In genomic region chr11:54523431-54524001, GRCm38 (mm10) we compare ENCODE assay signal across 8 mouse cellular contexts. TPM values are rescaled to one million over a fixed set of nuclear protein-coding genes. Genes with fewer than 3 reads are reported as not detected.
DNase-seq lines count a peak whose midpoint lies in the region; ATAC-seq and TF ChIP-seq lines count a peak whose summit lies in the region.

No protein-coding gene starts in this region.

- H3K79me2 ChIP-seq in macrophage (ENCODE audit: inconsistent target) = peaks cover 54% of the 10 kb centered on the region

- peak overlapping the region; percentile 97 for H3K9ac ChIP-seq in heart, embryonic 15.5 days
- peak overlapping the region; percentile 91 for H3K9ac ChIP-seq in ES-E14 (ENCODE audit: insufficient read depth, low read depth, low read length, poor library complexity, severe bottlenecking)
- peak overlapping the region; percentile 85 for H3K9ac ChIP-seq in forebrain, embryonic 15.5 days (replicated peaks)

- no peak for DNase-seq in heart, adult 11 months
- no peak for DNase-seq in ES-E14 (ENCODE audit: low read depth, low spot score)
- DNase-seq in ovary, postnatal 14 days (ENCODE audit: low spot score) = no peak
- no peak for DNase-seq in cerebellum, adult 18-20 months
- DNase-seq in right cerebral cortex, adult 18-20 months = no peak

- no peaks in the 10 kb centered on the region for H3K27me3 ChIP-seq in heart, embryonic 15.5 days
- no peaks in the 10 kb centered on the region for H3K27me3 ChIP-seq in forebrain, embryonic 15.5 days

- 10% methylated on average over 10 of the region's 10 CpGs for WGBS in heart, embryonic 15.5 days
- whole genome bisulfite sequencing in forebrain, embryonic 15.5 days = 16% methylated on average over 10 of the region's 10 CpGs
- 3% methylated on average over 10 of the region's 10 CpGs for WGBS in macrophage (ENCODE audit: missing documents)

- H3K4me2 ChIP-seq in heart, embryonic 15.5 days = peak overlapping the region; percentile 68
- peak overlapping the region; percentile 68 for H3K4me2 ChIP-seq in forebrain, embryonic 15.5 days (replicated peaks)

- ATAC-seq in heart, embryonic 15.5 days (replicated peaks; ENCODE audit: insufficient number of reproducible peaks, insufficient read depth, low FRiP score, low read depth) = no peak
- ATAC-seq in forebrain, embryonic 15.5 days (replicated peaks) = no peak

- H3K36me3 ChIP-seq in heart, embryonic 15.5 days = no peaks in the 10 kb centered on the region
- H3K36me3 ChIP-seq in ES-E14 (ENCODE audit: control insufficient read depth, insufficient read depth, low read length, poor library complexity, severe bottlenecking) = no peaks in the 10 kb centered on the region
- H3K36me3 ChIP-seq in forebrain, embryonic 15.5 days = no peaks in the 10 kb centered on the region
- no peaks in the 10 kb centered on the region for H3K36me3 ChIP-seq in macrophage (ENCODE audit: inconsistent target)

- H3K27ac ChIP-seq in heart, embryonic 15.5 days = peak overlapping the region; percentile 97
- no peak overlapping the region for H3K27ac ChIP-seq in ES-E14 (ENCODE audit: insufficient read depth, low read depth, low read length, poor library complexity, severe bottlenecking)
- peak overlapping the region; percentile 82; the same call in 1 of the 2 replicates for H3K27ac ChIP-seq in forebrain, embryonic 15.5 days (replicated peaks)
- H3K27ac ChIP-seq in macrophage = peak overlapping the region; percentile 43

- H3K4me3 ChIP-seq in heart, embryonic 15.5 days = peak overlapping the region; percentile 99
- H3K4me3 ChIP-seq in ES-E14 (ENCODE audit: insufficient read depth in 1 of 2, low read depth in 1 of 2, low read length in 2 of 2, poor library complexity in 1 of 2, severe bottlenecking in 1 of 2) (peak overlapping the region; percentile 90 to 94), macrophage (ENCODE audit: inconsistent target) (peak overlapping the region; percentile 80)
- peak overlapping the region; percentile 83 for H3K4me3 ChIP-seq in forebrain, embryonic 15.5 days

- H3K9me3 ChIP-seq in heart, embryonic 15.5 days (replicated peaks) = no peaks in the 10 kb centered on the region
- no peaks in the 10 kb centered on the region for H3K9me3 ChIP-seq in ES-E14 (ENCODE audit: control insufficient read depth, insufficient read depth, low read depth, low read length)
- no peaks in the 10 kb centered on the region for H3K9me3 ChIP-seq in forebrain, embryonic 15.5 days

- peaks cover 38% of the 10 kb centered on the region for H3K4me1 ChIP-seq in heart, embryonic 15.5 days (replicated peaks)
- H3K4me1 ChIP-seq in ES-E14 (ENCODE audit: control insufficient read depth in 2 of 2, insufficient read depth in 2 of 2, low read length in 2 of 2, poor library complexity in 1 of 2) = no peaks in the 10 kb centered on the region
- H3K4me1 ChIP-seq in forebrain, embryonic 15.5 days = peaks cover 28% of the 10 kb centered on the region

- in situ Hi-C loops in ES-E14 (cut with MboI; ENCODE audit: low sequenced_read_pairs in 2 of 2, unreplicated experiment in 2 of 2) = no loop called here

TF ChIP-seq in ES-E14, 5 proteins besides CTCF, POLR2A, EP300 and RAD21:
- TF ChIP-seq ZNF384 (IDR thresholded peaks at IDR 0.05; ENCODE audit: low read depth, low read length) (no peak), ZC3H11A (IDR thresholded peaks at IDR 0.05; ENCODE audit: borderline replicate concordance, low read depth, low read length) (no peak)
TF ChIP-seq in ES-E14: peak in this region for 0.

RNA-seq across cellular contexts. Expression of gene Rapgef6, which starts 0.9 kb away (rescaled TPM):
- polyA plus RNA-seq in heart, embryonic 15.5 days (2015; fragmentation: Nextera tagmentation; extraction: Ambion mirVana) = 30.0 and 34.5 TPM in 2 replicates
- 25.3 and 28.5 TPM in 2 replicates for total RNA-seq in ES-E14 (2012; rRNA removed)
- 35.7 and 36.0 TPM in 2 replicates for polyA plus RNA-seq in forebrain, embryonic 15.5 days (2015; fragmentation: Nextera tagmentation; extraction: Ambion mirVana)
- 100 to 1,000 TPM in 21 of 26 experiments, 10 to 100 TPM in 5; 57.5 to 275 (median 119) TPM for total RNA-seq in macrophage (2018; cell fraction: chromatin; rRNA removed)
- total RNA-seq in macrophage (2018; cell fraction: cytosol; rRNA removed) = 10 to 100 TPM; 17.8 to 58.5 (median 31.8) TPM
- 100 to 1,000 TPM in 1 of 26 experiments, 10 to 100 TPM in 25; 28.6 to 120 (median 67.1) TPM for total RNA-seq in macrophage (2018; cell fraction: nucleus; rRNA removed)
- 12.9 to 29.7 TPM (median 20.6 TPM) in 3 replicates for polyA plus RNA-seq in macrophage (2018)
